Mouse (Mus musculus): Measurements from ENCODE around the gene Mlx. TPM values are rescaled to one million over a fixed set of nuclear protein-coding genes. Genes with fewer than 3 reads are reported as not detected.
A peak's percentile ranks its signal among the peaks of the same experiment; 100 is the strongest.

The Mlx gene
- 10 to 100 TPM; 17.4 to 17.6 TPM for total RNA-seq (2021)
- long read RNA-seq, experiment 1, transcript Mlx-202 (8 exons, 1,826 nt), result major isoform, 21 of 26 reads
- long read RNA-seq, experiment 1, partial matches to known transcripts, result 1 of 26 reads
- long read RNA-seq, experiment 1, other reads (novel, unspliced or antisense), result 2 of 26 reads
- long read RNA-seq, experiment 2, transcript Mlx-202 (8 exons, 1,826 nt), result major isoform, 18 of 21 reads
- long read RNA-seq, experiment 2, partial matches to known transcripts, result 0 of 21 reads
- long read RNA-seq, experiment 2, other reads (novel, unspliced or antisense), result 2 of 21 reads

GRCm38 (mm10) chr11:101086756-101087681, at the start of gene Mlx:
Gene Mlx, plus strand, starts transcription at chr11:101087277.
- intact Hi-C loops (cut with DNase I), result no loop called here
- DNase-seq, result peak; percentile 86 to 90

GRCm38 (mm10) chr11:101037795-101038194, 49.3 kb upstream of the Mlx start:
- intact Hi-C loops (cut with DNase I), result no loop called here
- DNase-seq, result no peak

GRCm38 (mm10) chr11:101045826-101046225, 41.3 kb upstream of the Mlx start:
- intact Hi-C loops (cut with DNase I), result no loop called here
- no peak for DNase-seq

- DNase-seq, result no peak
- intact Hi-C loops (cut with DNase I), result no loop called here
Measured at GRCm38 (mm10) chr11:101046440-101046839, 40.6 kb upstream of the Mlx start.

- intact Hi-C loops (cut with DNase I), result no loop called here
Measured at GRCm38 (mm10) chr11:101047502-101047901, 39.6 kb upstream of the Mlx start.

GRCm38 (mm10) chr11:101050359-101050758, 36.7 kb upstream of the Mlx start:
- intact Hi-C loops (cut with DNase I), result no loop called here
- no peak for DNase-seq

More at GRCm38 (mm10) chr11:101047502-101047901, 39.6 kb upstream of the Mlx start:
- no peak for DNase-seq

- intact Hi-C loops (cut with DNase I), result no loop called here
- DNase-seq, result no peak
Measured at GRCm38 (mm10) chr11:101051051-101051493, 36.0 kb upstream of the Mlx start.

- intact Hi-C loops (cut with DNase I), result no loop called here
- DNase-seq, result no peak
Measured at GRCm38 (mm10) chr11:101051617-101052016, 35.5 kb upstream of the Mlx start.

- intact Hi-C loops (cut with DNase I), result no loop called here
- DNase-seq, result peak; percentile 78 to 80
Measured at GRCm38 (mm10) chr11:101052751-101053473, 34.2 kb upstream of the Mlx start.

GRCm38 (mm10) chr11:101053974-101054373, 33.1 kb upstream of the Mlx start:
- intact Hi-C loops (cut with DNase I), result no loop called here

GRCm38 (mm10) chr11:101055418-101055817, 31.7 kb upstream of the Mlx start:
- intact Hi-C loops (cut with DNase I), result loop anchor here (5.0 kb wide), 1 partner anchor 43 kb away; no protein-coding TSS in a partner anchor
- no peak for DNase-seq

More at GRCm38 (mm10) chr11:101053974-101054373, 33.1 kb upstream of the Mlx start:
- no peak for DNase-seq

- intact Hi-C loops (cut with DNase I), result loop anchor here (5.0 kb wide), 1 partner anchor 45 kb away; no protein-coding TSS in a partner anchor
- peak; percentile 61 to 67 for DNase-seq
Measured at GRCm38 (mm10) chr11:101056885-101057284, 30.2 kb upstream of the Mlx start.

- DNase-seq, result peak; percentile 87 to 95
- intact Hi-C loops (cut with DNase I), result loop anchor here (1.0 to 5.0 kb wide), 3 partner anchors 46 to 165 kb away; no protein-coding TSS in a partner anchor
Measured at GRCm38 (mm10) chr11:101057860-101058259, 29.2 kb upstream of the Mlx start.

- intact Hi-C loops (cut with DNase I), result loop anchor here (1.0 to 5.0 kb wide), 3 partner anchors 46 to 166 kb away; no protein-coding TSS in a partner anchor
- peak; percentile 52 to 53 for DNase-seq
Measured at GRCm38 (mm10) chr11:101058726-101059125, 28.4 kb upstream of the Mlx start.

GRCm38 (mm10) chr11:101059473-101059872, 27.6 kb upstream of the Mlx start:
- intact Hi-C loops (cut with DNase I), result loop anchor here (2.0 to 5.0 kb wide), 2 partner anchors 47 to 167 kb away; no protein-coding TSS in a partner anchor
- DNase-seq, result no peak

- intact Hi-C loops (cut with DNase I), result loop anchor here (5.0 kb wide), 1 partner anchor 348 kb away; the partner anchor contains the start of genes Hspb9 and Kat2a
- DNase-seq, result peak; percentile 82 to 83
Measured at GRCm38 (mm10) chr11:101060126-101060525, 27.0 kb upstream of the Mlx start.

GRCm38 (mm10) chr11:101061049-101061448, 26.0 kb upstream of the Mlx start:
- DNase-seq, result no peak
- intact Hi-C loops (cut with DNase I), result loop anchor here (5.0 kb wide), 1 partner anchor 349 kb away; the partner anchor contains the start of genes Hspb9 and Kat2a

- DNase-seq, result peak; percentile 66 to 73
- intact Hi-C loops (cut with DNase I), result loop anchor here (5.0 kb wide), 1 partner anchor 350 kb away; the partner anchor contains the start of genes Hspb9 and Kat2a
Measured at GRCm38 (mm10) chr11:101062165-101062884, 24.8 kb upstream of the Mlx start.
